Mouse (Mus musculus): ENCODE data around the gene Ndufa11. TPM values are rescaled to one million over a fixed set of nuclear protein-coding genes. Genes with fewer than 3 reads are reported as not detected.

The Ndufa11 gene
- total RNA-seq, 2 experiments from 2014 or later = 433 to 458 TPM

- no peak for DNase-seq
- intact Hi-C loops (cut with DNase I; ENCODE audit: low total_unique reads) = loop anchor here (5.0 kb wide), 1 partner anchor 32 kb away; no protein-coding TSS in a partner anchor
Measured at GRCm38 (mm10) chr17:56754271-56755185, 37.0 kb downstream of the Ndufa11 start.

- no peak for DNase-seq
- intact Hi-C loops (cut with DNase I; ENCODE audit: low total_unique reads) = loop anchor here (5.0 kb wide), 1 partner anchor 35 kb away; no protein-coding TSS in a partner anchor
Measured at GRCm38 (mm10) chr17:56756703-56757399, 39.3 kb downstream of the Ndufa11 start.

- intact Hi-C loops (cut with DNase I; ENCODE audit: low total_unique reads) = loop anchor here (5.0 kb wide), 1 partner anchor 35 kb away; no protein-coding TSS in a partner anchor
- peak; percentile 82 for DNase-seq
Measured at GRCm38 (mm10) chr17:56757416-56758123, 40.0 kb downstream of the Ndufa11 start, which contains the start of gene Nrtn. Nrtn (minus strand) TSS chr17:56757530.

GRCm38 (mm10) chr17:56758132-56758531, 40.6 kb downstream of the Ndufa11 start:
- no peak for DNase-seq
- intact Hi-C loops (cut with DNase I; ENCODE audit: low total_unique reads) = loop anchor here (5.0 kb wide), 1 partner anchor 36 kb away; no protein-coding TSS in a partner anchor

- intact Hi-C loops (cut with DNase I; ENCODE audit: low total_unique reads) = loop anchor here (5.0 kb wide), 1 partner anchor 37 kb away; no protein-coding TSS in a partner anchor
- DNase-seq = no peak
Measured at GRCm38 (mm10) chr17:56759261-56759660, 41.7 kb downstream of the Ndufa11 start.

GRCm38 (mm10) chr17:56761077-56761476, 43.5 kb downstream of the Ndufa11 start:
- no peak for DNase-seq
- intact Hi-C loops (cut with DNase I; ENCODE audit: low total_unique reads) = no loop called here

- DNase-seq = peak; percentile 90
- intact Hi-C loops (cut with DNase I; ENCODE audit: low total_unique reads) = no loop called here
Measured at GRCm38 (mm10) chr17:56761991-56762410, 44.4 kb downstream of the Ndufa11 start.

GRCm38 (mm10) chr17:56762769-56763731, 45.5 kb downstream of the Ndufa11 start:
- no peak for DNase-seq
- intact Hi-C loops (cut with DNase I; ENCODE audit: low total_unique reads) = no loop called here

GRCm38 (mm10) chr17:56763741-56764250, 46.2 kb downstream of the Ndufa11 start:
- intact Hi-C loops (cut with DNase I; ENCODE audit: low total_unique reads) = no loop called here
- no peak for DNase-seq

GRCm38 (mm10) chr17:56764474-56765354, 47.1 kb downstream of the Ndufa11 start, which contains the start of gene Dus3l:
Dus3l (plus strand) TSS chr17:56764757.
- peak; percentile 86 for DNase-seq
- intact Hi-C loops (cut with DNase I; ENCODE audit: low total_unique reads) = no loop called here

GRCm38 (mm10) chr17:56765431-56765830, 47.9 kb downstream of the Ndufa11 start:
- DNase-seq = no peak
- intact Hi-C loops (cut with DNase I; ENCODE audit: low total_unique reads) = no loop called here

- DNase-seq = no peak
- intact Hi-C loops (cut with DNase I; ENCODE audit: low total_unique reads) = no loop called here
Measured at GRCm38 (mm10) chr17:56766631-56767405, 49.3 kb downstream of the Ndufa11 start.

- DNase-seq = no peak
Measured at GRCm38 (mm10) chr17:56767531-56768135, 50.1 kb downstream of the Ndufa11 start.

GRCm38 (mm10) chr17:56768941-56769340, 51.4 kb downstream of the Ndufa11 start:
- intact Hi-C loops (cut with DNase I; ENCODE audit: low total_unique reads) = no loop called here

More at GRCm38 (mm10) chr17:56767531-56768135, 50.1 kb downstream of the Ndufa11 start:
- intact Hi-C loops (cut with DNase I; ENCODE audit: low total_unique reads) = no loop called here

GRCm38 (mm10) chr17:56769950-56770349, 52.4 kb downstream of the Ndufa11 start, which contains the start of gene Prr22:
Prr22 (plus strand) TSS chr17:56770250.
- DNase-seq = no peak
- intact Hi-C loops (cut with DNase I; ENCODE audit: low total_unique reads) = no loop called here

More at GRCm38 (mm10) chr17:56768941-56769340, 51.4 kb downstream of the Ndufa11 start:
- no peak for DNase-seq
